Mouse (Mus musculus) small intestine, adult 2 months (tissue): ENCODE measurements around the gene Vps33b.

Experiments used
- CTCF ChIP-seq: fragments of 200-500 bp; IDR thresholded peaks from 2 replicates; pipeline ENCODE4 v1.5.1; 2012; ENCODE audit warnings: low read depth, mild to moderate bottlenecking, control low read depth, inconsistent platforms, low read length, moderate library complexity, mixed read lengths; ENCODE audit not compliant: insufficient replicate concordance, insufficient read length; ENCODE audit errors: extremely low read depth
- POLR2A ChIP-seq: fragments of 200-500 bp; IDR thresholded peaks from 2 replicates; pipeline ENCODE4 v1.6.1; 2012; ENCODE audit warnings: low read depth, mild to moderate bottlenecking, control low read depth, inconsistent platforms, low read length, moderate library complexity

DNA sequence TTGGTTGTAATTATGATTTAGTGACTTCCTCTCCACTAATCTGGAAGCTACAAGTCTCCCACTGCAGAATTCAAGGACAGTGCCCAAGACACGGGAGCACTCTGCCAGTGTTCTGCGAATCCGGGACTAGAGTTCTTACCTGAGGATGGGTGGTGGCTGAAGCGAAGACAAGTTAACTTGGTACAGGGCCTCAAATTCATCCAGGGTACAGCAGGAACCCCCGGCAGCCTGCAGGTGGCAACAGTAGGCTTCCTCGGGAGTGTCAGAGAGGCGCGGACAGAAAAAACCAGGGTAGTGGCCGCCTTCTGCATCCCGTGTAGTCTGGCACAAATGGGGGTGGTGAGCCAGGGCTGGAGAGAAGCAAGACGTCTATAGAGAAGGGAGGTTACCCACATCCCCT lies 71.3 kb downstream of the Vps33b start, which contains the start of gene Unc45a:
- TF ChIP-seq CTCF = peak; percentile 73
- TF ChIP-seq POLR2A = no peak
